Mouse (Mus musculus) intestine, postnatal 0 days (tissue): ENCODE measurements at regions not wholly inside any gene's neighbourhood (a gene's known extent, or its start where the extent isn't known, plus 50 kb on each side); places are given as distances from the start of the nearest gene placed in this dataset. TPM values are rescaled to one million over a fixed set of nuclear protein-coding genes. Genes with fewer than 3 reads are reported as not detected.
A peak's percentile ranks its signal among the peaks of the same experiment; 100 is the strongest.

Experiments
- ATAC-seq: fragments of 200-750 bp; cut with Nextera tagmentation; 2 replicates; pipeline ENCODE4 v1.8.0; 2017; ENCODE audit warnings: mild to moderate bottlenecking, moderate TSS enrichment, moderate library complexity
- H3K27ac ChIP-seq: fragments of 300-500 bp; sonication (generic); 2 replicates; pipeline ENCODE4 v1.5.1; 2014; ENCODE audit warnings: mild to moderate bottlenecking, low read depth, low read length, moderate library complexity
- H3K27me3 ChIP-seq: fragments of 300-500 bp; sonication (generic); replicated peaks from 2 replicates; pipeline ENCODE4 v1.6.1; 2014; ENCODE audit warnings: low read length, mixed read lengths; ENCODE audit not compliant: control insufficient read depth, insufficient read depth
- H3K36me3 ChIP-seq: fragments of 300-500 bp; sonication (generic); 2 replicates; pipeline ENCODE4 v1.6.1; 2014; ENCODE audit warnings: mild to moderate bottlenecking, moderate library complexity; ENCODE audit not compliant: control insufficient read depth, insufficient read depth
- H3K4me1 ChIP-seq: fragments of 300-500 bp; sonication (generic); replicated peaks from 2 replicates; pipeline ENCODE4 v1.6.1; 2014; ENCODE audit warnings: antibody characterized with exemption, low read length, mixed read lengths; ENCODE audit not compliant: control insufficient read depth, insufficient read depth
- H3K4me2 ChIP-seq: fragments of 300-500 bp; sonication (generic); replicated peaks from 2 replicates; pipeline ENCODE4 v1.6.1; 2014; ENCODE audit warnings: low read depth, mild to moderate bottlenecking, moderate library complexity
- H3K4me3 ChIP-seq: fragments of 300-500 bp; sonication (generic); 2 replicates; pipeline ENCODE4 v1.5.1; 2014; ENCODE audit warnings: low read depth, low read length
- H3K9ac ChIP-seq: fragments of 300-500 bp; sonication (generic); 2 replicates; pipeline ENCODE4 v1.6.1; 2014; ENCODE audit warnings: mild to moderate bottlenecking, low read depth, low read length
- H3K9me3 ChIP-seq: fragments of 300-500 bp; sonication (generic); 2 replicates; pipeline ENCODE4 v1.6.1; 2016; ENCODE audit warnings: mixed run types; ENCODE audit not compliant: control insufficient read depth
- CTCF ChIP-seq: sonication (generic); IDR thresholded peaks from 2 replicates; pipeline ENCODE4 v1.5.1; 2016; ENCODE audit warnings: low read depth, mild to moderate bottlenecking, control low read depth, antibody characterized with exemption, moderate library complexity
- WGBS: fragments of 180-500 bp; shearing (Covaris S2); extraction: QIAGEN DNeasy Blood & Tissue Kit; methylation state at CpG from one replicate; pipeline ENCODE4 v1.1.7; 2014; 5-methylcytosine and 5-hydroxymethylcytosine counted together
- microRNA-seq: library from miRNA; unstranded; fragments of <30 nt; microRNA quantifications from one replicate; pipeline ENCODE4, GENCODE M21; 2016

DNA sequence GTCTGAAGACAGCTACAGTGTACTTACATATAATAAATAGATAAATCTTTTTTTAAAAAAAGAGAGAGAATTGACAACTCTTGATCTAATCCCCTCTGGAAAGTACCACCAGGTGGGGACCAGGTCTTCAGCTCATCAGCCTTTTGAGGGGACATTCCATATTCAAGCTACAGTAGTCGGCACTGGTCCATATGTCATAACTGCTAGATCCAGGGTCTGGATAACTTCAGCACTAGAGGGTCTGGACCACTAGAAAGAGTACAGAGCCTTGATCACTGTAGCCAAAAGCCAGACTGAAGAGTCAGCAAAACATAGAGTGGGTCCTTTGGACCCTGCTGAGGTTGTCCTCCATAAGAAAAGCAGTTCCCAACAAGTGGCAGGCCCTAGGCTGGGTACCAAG lies 106.4 kb upstream of the Tshz3 start:
- Histone ChIP-seq H3K9ac (no peak overlapping the region), H3K4me3 (no peak overlapping the region), H3K9me3 (no peaks in the 10 kb centered on the region), H3K27me3 (no peaks in the 10 kb centered on the region), H3K27ac (no peak overlapping the region), H3K36me3 (no peaks in the 10 kb centered on the region), H3K4me1 (no peaks in the 10 kb centered on the region), H3K4me2 (no peak overlapping the region)
- no peak for ATAC-seq
- WGBS = 88% methylated on average over 1 of the region's 1 CpGs
- TF ChIP-seq CTCF = no peak

GRCm38 (mm10) chr7:36596630-36597301 lies 101.2 kb upstream of the Tshz3 start:
- Histone ChIP-seq H3K27me3 (no peaks in the 10 kb centered on the region), H3K4me2 (no peak overlapping the region), H3K9me3 (no peaks in the 10 kb centered on the region), H3K9ac (no peak overlapping the region), H3K4me3 (no peak overlapping the region), H3K36me3 (no peaks in the 10 kb centered on the region), H3K4me1 (no peaks in the 10 kb centered on the region), H3K27ac (no peak overlapping the region)
- no peak for TF ChIP-seq CTCF
- WGBS = 72% methylated on average over 3 of the region's 3 CpGs
- no peak for ATAC-seq

DNA sequence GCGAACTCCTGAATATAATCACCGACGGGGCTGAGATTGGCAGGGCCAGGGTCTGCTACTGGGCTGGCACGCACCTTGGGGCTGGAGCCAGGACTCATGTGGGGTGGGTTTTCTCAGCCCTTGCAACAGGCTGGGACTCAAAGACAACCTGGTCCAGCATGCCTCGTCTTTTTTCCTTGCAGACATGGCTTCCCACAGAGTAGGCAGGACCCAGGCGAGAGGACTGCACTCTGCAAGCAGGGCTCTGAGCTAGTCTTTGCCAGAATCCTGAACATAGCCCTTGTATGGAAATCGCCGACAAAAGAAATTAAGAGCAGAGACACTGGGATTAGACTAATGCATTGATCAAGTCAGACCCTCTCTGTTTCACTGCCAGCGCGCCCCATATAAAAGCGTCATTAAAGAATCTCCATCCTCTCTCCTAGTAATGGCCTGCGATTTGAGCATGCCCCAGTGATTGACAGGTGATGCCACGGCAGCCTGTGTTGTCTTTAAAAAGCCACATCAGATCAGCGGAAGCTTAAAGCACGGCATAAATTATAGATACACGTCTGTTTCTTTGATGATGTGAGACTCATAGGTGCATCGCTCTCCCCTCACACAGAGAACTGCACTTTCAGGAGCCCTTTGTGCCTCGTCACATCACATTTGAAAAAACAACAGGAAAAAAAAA lies 92.8 kb upstream of the Tshz3 start:
- Histone ChIP-seq H3K4me2 (no peak overlapping the region), H3K4me1 (no peaks in the 10 kb centered on the region), H3K27me3 (no peaks in the 10 kb centered on the region), H3K9me3 (no peaks in the 10 kb centered on the region), H3K4me3 (no peak overlapping the region), H3K27ac (no peak overlapping the region), H3K36me3 (no peaks in the 10 kb centered on the region), H3K9ac (no peak overlapping the region)
- ATAC-seq = no peak
- WGBS = 72% methylated on average over 18 of the region's 18 CpGs
- TF ChIP-seq CTCF = no peak

DNA sequence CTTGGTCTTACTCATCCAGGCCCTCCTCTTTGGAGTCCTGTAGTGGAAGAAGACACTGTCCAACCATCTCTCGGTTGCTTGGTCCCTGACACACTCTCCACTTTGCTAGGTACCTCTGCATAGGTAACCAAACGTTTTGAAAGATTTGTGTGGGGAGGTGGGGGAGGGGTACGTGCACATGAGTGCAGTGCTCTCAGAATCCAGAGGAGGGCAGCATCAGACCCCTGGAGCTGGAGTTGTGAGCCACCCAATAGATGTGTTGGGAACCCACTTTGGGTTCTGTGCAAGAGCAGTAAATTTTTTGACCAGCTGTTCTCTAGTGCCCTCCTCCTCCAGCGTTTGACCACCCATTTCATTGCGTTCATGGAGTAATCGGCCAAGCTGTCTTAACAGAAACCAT lies 77.7 kb upstream of the Tshz3 start:
- Histone ChIP-seq H3K9me3 (no peaks in the 10 kb centered on the region), H3K27ac (no peak overlapping the region), H3K36me3 (no peaks in the 10 kb centered on the region), H3K4me1 (no peaks in the 10 kb centered on the region), H3K4me2 (no peak overlapping the region), H3K4me3 (no peak overlapping the region), H3K9ac (no peak overlapping the region), H3K27me3 (no peaks in the 10 kb centered on the region)
- 67% methylated on average over 6 of the region's 6 CpGs for WGBS
- ATAC-seq = no peak
- peak; percentile 48 for TF ChIP-seq CTCF

- no peak overlapping the region for H3K27ac ChIP-seq
- no peaks in the 10 kb centered on the region for H3K9me3 ChIP-seq
- WGBS = 48% methylated on average over 3 of the region's 3 CpGs
- no peaks in the 10 kb centered on the region for H3K36me3 ChIP-seq
- no peaks in the 10 kb centered on the region for H3K4me1 ChIP-seq
- H3K9ac ChIP-seq = no peak overlapping the region
- ATAC-seq = no peak
- H3K27me3 ChIP-seq = no peaks in the 10 kb centered on the region
- no peak overlapping the region for H3K4me2 ChIP-seq
- no peak overlapping the region for H3K4me3 ChIP-seq
- TF ChIP-seq CTCF = no peak
Measured at GRCm38 (mm10) chr7:36644252-36644651, 53.7 kb upstream of the Tshz3 start.

Small RNA genes in the stretch of these regions (microRNA-seq; reads per million reads assigned to microRNA genes)
- gene Gm25247 = not detected
